Mouse (Mus musculus): ENCODE data around the gene Neo1.

Neo1 gene

GRCm38 (mm10) chr9:59036159-59036731 lies at the start of gene Neo1:
Gene Neo1, minus strand, starts transcription at chr9:59036441.
- DNase-seq (ENCODE audit: low spot score), result peak; percentile 91

GRCm38 (mm10) chr9:59075632-59076031 lies 39.4 kb upstream of the Neo1 start:
- no peak for DNase-seq (ENCODE audit: low spot score)

DNA sequence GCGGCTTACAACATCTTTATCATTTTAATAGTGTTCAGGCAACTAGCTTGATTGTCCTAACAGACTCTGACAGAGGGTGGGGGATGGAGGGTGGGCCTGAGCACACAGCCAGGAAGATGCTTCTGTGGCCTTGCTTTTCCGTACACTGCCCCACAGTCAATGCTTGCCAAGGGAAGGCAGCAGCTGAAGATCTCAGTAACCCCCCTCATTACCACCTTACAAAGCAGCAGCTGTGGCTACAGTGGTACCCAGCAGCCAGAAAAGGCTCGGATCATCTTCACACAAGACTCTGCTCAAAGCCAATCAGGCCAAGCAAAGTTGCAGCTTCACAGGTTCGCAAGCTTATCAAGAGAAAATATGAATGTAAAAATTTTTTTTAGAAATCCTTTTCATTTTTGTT lies 37.6 kb upstream of the Neo1 start:
- DNase-seq (ENCODE audit: low spot score), result no peak

DNA sequence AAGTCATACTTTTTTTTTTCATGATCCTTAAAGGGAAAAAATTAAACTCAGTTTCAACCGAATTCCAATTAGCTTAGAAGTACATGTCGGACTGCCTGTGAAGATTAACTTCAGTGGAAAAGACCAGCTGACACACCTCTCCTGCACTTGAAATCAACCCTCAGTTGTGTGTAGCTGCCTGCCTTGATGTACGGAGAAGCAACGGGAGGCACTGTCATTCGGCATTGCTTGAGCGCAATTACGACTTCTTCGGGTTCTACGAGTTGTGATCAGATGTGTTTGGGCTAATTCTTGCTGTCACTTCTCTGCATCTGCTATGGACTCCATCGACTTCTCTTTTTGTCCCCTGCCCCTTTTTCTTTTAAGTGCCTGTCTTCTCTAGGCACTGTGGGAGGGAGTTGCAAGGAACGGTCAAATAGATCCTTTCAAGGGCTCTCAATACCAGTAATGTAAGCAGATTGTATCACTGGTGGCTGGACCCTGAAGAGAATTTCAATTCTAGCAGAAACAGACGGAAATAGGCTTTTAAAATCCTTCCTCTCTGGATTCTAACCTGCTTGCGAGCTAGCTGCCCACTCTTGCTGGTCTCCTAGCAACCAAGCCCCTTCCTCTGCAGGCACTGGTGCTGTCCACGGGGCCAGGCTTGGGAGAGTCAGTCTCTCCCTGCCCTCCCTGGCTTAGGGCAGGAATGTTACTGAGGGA lies 36.0 kb upstream of the Neo1 start:
- DNase-seq (ENCODE audit: low spot score), result no peak

GRCm38 (mm10) chr9:59071220-59071977 lies 35.2 kb upstream of the Neo1 start:
- no peak for DNase-seq (ENCODE audit: low spot score)

DNA sequence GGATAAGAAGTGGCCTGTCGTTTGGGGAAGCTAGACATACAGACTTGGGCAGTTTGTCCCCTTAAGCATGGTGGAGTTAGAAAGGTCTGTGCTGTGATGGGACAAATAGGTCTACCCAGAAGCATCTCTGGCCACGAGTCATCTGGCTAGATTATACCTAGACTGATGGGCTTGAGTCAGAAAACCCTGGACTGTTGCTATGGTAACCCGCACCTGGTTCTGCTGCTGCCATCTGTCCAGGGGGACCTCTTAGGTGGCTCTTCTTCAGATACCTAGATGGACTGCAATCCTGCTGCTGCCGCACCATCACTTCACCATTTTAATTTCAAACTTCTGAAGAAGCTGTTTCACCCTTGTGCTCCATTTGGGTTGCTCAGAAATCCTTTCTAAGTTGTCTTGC lies 34.0 kb upstream of the Neo1 start:
- no peak for DNase-seq (ENCODE audit: low spot score)

DNA sequence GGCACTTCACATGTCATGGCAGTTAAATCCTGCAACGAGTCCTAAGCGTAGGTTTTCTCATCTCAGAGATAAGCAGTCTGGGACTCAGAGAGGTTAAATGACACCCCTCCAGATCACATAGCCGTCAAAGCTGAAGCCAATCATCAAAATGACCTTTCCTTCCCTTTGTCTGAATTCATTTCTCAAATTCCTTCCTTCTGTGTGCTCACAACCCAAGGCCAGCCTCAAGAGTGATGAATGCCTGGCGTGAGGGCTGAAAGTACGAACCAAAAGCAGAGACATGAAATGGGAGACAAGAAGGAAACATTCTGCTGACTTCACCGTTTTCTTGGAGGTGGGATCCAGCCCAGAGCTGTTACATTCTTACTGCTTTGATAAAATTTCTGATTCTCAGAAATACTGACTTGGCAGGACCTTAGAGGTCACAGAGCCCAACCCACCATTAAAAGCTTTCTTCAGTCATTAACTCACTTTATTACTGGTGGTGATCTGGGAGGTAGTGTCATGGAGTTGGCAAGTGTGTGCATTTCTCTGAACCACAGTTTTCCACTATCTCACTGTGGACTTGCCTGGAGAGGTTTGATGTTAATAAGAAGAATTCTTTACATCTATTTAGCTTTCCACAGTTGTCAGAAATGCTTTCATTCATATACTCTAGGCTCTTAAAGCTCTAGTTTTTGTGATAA lies 29.5 kb upstream of the Neo1 start:
- no peak for DNase-seq (ENCODE audit: low spot score)

DNA sequence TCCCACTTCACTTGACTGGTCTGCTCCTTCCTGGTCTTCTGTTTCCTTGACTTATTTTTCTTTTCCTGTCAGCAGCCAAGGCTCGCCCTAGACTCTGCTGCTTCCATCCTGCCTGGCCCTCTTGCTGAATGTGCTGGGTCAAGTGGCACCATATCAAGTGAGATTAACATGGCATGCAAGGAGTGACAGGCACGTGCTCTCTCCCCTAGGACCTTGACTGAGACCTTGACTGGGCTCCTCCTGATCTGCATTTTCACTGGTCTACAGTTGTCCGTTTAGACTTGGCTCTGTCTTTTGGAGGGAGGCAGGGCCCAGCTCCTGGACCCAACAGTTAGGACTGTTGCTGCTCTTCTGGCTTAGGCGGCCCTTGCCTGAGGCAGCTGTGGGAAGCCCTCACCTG lies 26.2 kb upstream of the Neo1 start:
- DNase-seq (ENCODE audit: low spot score), result no peak

DNA sequence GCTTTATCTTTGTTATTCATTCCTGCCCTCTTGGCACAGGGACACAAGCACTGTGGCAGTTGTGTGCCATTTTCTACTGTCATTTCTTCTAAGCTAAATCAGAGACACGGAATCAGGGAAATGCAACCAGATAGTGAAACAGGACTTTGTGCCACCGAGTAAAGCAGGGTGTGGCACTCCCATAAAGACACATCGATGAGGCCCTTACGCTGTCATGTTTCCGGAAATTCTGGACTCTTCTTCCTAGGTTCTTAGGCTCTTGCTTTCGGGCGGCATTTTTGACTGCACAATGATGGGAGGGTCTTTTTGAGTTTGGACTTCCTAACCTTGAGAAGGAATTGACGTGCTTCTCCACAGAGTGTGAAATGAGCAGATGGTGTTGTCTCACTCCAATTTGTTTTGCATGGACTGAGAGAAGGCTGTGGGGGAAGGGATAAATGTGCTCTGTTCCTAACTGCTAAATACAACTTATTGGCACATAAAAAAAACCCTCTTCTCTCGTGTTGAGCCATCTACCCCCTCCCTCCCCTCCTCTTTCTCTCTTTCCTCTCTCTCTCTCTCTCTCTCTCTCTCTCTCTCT lies 23.9 kb upstream of the Neo1 start:
- DNase-seq (ENCODE audit: low spot score), result no peak

GRCm38 (mm10) chr9:59059158-59059557 lies 22.9 kb upstream of the Neo1 start:
- no peak for DNase-seq (ENCODE audit: low spot score)

DNA sequence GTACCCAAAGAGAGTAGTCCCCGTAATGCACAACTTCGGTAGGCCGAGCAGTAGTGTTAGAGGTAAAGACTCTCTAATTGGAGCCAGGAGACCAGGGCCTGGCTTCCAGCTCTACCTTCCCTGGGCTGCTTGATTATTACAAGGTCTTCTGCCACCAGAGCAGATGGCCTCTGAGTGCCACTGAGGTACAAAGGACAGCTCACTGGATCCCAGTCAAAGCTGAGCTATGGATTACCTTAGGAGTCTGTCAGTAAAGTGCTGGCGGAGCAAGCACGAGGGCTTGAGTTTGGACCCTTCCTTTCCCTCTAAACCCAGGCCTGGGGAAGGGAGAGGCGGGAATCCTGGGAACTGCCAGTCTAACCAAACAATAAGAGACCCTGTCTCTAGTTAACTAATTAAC lies 21.8 kb upstream of the Neo1 start:
- DNase-seq (ENCODE audit: low spot score), result no peak

GRCm38 (mm10) chr9:59056281-59056680 lies 20.0 kb upstream of the Neo1 start:
- no peak for DNase-seq (ENCODE audit: low spot score)

GRCm38 (mm10) chr9:59041805-59042204 lies 5.6 kb upstream of the Neo1 start:
- no peak for DNase-seq (ENCODE audit: low spot score)

DNA sequence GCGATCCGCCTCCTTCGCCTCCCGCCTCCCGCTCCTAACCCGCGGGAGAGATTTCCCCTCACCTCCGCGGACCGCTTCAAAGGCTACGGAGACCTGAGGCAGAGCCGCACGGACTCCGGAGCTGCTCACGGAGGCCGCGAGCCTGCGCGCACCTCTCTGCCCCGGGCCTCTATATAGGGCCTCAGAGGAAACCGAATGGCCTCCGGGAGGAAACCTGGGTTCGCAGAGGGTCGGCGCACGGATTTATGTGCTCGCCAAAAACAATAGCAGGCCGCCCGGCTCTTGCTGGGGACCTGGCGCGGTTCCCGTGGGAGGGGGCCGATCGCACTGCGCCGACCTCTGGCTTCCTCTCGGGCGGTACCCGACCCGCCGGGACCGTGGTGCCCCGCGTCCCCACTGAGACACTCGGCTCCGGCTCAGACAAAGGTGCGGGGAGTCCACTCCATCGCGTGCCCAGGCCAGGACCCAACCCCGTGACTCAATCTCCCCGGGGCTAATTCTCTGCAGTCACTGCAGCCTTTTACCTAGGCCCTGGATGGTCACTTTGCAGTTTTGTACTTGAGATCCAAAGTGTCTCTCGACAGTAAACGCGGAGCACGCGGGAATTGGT lies 596 bp upstream of the Neo1 start:
- DNase-seq (ENCODE audit: low spot score), result peak; percentile 54

DNA sequence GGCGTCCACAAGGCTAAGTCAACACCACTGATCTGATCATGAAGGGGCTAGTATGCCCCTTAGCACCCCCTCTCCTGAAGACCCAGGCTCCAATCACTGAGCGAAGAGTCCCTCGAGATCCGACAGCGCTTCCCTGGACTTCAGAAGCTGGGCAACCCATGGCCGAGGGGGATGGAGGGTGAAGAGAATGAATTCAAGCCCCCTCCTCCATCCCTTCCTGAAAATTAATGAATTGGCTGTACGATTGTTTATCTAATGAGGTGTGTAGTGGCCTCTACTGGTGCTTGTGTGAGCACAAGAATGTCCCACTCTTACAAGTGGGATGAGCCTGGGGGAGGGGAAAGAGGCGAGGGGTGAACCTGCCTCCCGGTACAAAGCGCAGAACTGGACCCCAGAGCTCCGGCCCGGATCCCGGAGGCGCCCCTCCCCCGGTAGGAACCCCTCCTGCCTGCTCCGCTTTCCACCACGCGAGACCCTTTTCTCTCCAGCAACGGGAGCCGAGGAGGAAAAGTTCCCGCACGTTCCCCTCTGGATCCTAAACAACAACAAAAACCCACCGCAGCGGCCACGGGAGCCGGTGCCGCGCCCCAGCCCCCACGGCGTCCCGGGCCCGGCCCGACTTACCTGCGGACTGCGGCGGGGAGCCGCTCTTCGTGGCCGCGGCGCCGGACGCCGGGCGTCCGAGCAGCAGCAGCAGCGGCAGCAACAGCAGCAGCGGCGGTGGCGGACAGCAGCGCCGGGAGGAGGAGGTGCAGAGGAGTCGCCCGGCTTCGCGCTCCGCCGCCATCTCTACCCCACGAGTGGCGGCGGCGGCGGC lies 691 bp downstream of the Neo1 start:
- peak; percentile 46 for DNase-seq (ENCODE audit: low spot score)

DNA sequence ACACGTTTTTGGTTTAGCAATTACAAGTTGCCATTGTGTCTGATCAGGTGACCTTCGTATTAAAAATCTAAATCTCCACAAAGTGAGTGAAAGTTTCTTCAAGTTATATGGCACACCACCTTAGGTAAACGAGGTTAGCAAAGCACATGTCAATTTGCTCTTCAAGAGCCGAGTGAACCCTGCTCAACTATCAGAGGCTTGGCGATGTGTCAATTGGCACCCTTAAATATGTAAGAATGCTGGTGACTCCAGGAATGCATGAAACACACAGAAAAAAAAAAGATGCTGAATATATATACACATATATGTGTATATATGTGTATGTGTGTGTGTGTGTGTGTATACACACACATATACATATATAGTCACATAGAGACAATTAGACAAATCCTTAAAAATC lies 1.4 kb downstream of the Neo1 start:
- no peak for DNase-seq (ENCODE audit: low spot score)

DNA sequence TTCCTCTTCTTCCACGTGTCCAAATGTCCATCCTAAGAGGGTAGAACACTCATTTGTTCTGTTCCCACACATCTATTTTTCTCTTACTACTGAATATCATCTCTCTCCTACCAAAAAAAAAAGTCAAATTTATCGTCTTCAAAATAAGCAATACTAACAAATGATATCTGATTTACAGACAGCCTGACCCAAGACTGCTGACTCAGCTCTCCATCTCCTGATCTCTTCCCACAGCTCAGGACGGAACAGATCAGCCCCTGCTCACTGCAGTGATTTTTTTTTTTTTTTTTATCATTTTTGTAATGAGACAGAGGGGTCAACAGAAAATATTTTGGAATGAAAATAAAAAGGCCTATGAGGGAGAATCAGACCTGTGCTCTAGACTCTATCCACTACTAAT lies 2.7 kb downstream of the Neo1 start:
- no peak for DNase-seq (ENCODE audit: low spot score)

GRCm38 (mm10) chr9:59024245-59024844 lies 11.9 kb downstream of the Neo1 start:
- DNase-seq (ENCODE audit: low spot score), result no peak

DNA sequence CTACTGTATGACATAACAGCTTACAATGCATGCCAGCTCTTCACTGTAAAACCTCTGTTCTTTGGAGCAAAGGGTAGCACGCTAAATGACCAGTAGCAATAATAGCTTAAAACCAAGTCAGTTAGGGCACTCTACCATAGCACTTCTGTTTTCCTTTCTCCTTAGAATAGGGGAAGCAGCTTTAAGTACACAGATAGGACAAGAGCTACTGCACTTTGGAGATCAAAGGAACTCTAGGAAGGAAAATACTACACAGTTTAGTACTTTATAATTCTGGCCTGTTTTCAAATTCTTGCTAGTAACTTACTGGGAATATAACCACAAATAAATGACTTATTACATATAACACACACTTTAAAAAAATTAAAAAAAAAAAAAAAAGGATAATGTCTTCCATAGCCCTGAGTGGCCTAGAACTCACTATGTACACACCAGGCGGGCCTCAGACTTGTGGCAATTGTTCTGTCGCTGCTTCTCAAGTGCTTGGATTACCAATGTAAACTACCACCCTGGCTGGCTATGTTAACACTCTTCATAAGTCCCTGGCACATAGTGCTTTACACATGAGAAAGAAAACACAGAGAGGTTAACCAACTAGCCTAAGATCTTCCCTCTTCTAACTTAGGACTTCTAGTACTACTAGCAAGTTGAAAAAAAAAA lies 20.1 kb downstream of the Neo1 start:
- no peak for DNase-seq (ENCODE audit: low spot score)

GRCm38 (mm10) chr9:59013365-59013764 lies 22.9 kb downstream of the Neo1 start:
- no peak for DNase-seq (ENCODE audit: low spot score)
